Mouse (Mus musculus): ENCODE data around the gene Clcn2.

DNA sequence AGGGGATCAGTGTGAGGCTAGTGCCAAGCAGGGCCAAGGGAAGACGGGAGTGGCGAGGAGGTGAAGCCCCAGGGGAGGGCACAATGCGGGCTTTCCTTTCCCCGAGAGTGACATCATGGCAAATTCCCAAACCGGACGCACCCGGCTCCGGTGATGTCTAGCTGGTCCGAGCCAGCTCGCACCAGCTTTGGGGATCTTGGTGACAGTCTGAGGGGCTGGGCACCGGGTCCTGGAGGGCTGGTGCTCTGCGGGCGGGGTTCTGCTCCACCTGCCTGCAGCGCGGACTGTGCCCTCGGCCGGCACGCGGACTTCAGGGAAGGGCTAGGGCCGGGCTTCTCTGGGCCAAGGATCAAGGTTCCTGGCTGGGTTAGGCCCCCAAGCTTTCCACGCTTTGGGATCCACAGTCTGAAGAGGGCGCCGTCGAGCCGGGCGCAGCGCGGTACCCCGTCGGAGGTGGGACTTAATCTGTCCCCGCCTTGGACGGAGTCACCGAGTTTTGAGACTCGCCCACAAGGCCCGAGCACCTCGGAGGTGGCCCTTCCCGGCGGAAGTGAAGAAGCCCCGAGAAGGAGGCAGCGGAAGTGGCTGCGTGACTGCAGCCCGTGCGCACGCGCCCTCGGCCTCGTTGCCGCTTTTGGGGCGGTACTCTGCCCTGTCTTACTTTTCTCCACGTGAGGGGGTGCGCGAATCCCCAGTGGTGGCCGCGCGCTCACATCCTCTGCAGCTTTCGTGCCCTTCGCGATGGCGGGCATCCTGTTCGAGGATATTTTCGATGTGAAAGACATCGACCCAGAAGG lies at the start of gene Clcn2, which contains the start of gene Polr2h:
- TF ChIP-seq GATA1 (IDR thresholded peaks at IDR 0.05; ENCODE audit: low read length) (no peak), TAL1 (IDR thresholded peaks at IDR 0.05; ENCODE audit: low read length) (no peak)

All from erythroblast, embryonic 14.5 days (primary cell).